Mouse (Mus musculus) heart, embryonic 10.5 days (tissue): ENCODE measurements around the gene Tfg. TPM values are rescaled to one million over a fixed set of nuclear protein-coding genes. Genes with fewer than 3 reads are reported as not detected.
A peak's percentile ranks its signal among the peaks of the same experiment; 100 is the strongest.

Experiments
- DNase-seq: peaks from one replicate; pipeline ENCODE4 v3.0.0-alpha.2; 2017; ENCODE audit warnings: low spot score
- H3K27ac ChIP-seq: fragments of 300-500 bp; sonication (generic); 2 replicates; pipeline ENCODE4 v1.5.1; 2016; ENCODE audit warnings: mild to moderate bottlenecking
- H3K27me3 ChIP-seq: fragments of 300-500 bp; sonication (generic); 2 replicates; pipeline ENCODE4 v1.6.1; 2016; ENCODE audit warnings: mild to moderate bottlenecking; ENCODE audit not compliant: poor library complexity, insufficient read depth, severe bottlenecking
- H3K36me3 ChIP-seq: fragments of 300-500 bp; sonication (generic); 2 replicates; pipeline ENCODE4 v1.6.1; 2016; ENCODE audit warnings: mild to moderate bottlenecking, moderate library complexity
- H3K4me1 ChIP-seq: fragments of 300-500 bp; sonication (generic); 2 replicates; pipeline ENCODE4 v1.6.1; 2016; ENCODE audit warnings: mild to moderate bottlenecking
- H3K4me3 ChIP-seq: fragments of 300-500 bp; sonication (generic); 2 replicates; pipeline ENCODE4 v1.5.1; 2016; ENCODE audit warnings: mild to moderate bottlenecking, moderate library complexity
- H3K9me3 ChIP-seq: fragments of 300-500 bp; sonication (generic); 2 replicates; pipeline ENCODE4 v1.6.1; 2016; ENCODE audit warnings: mild to moderate bottlenecking, moderate library complexity
- WGBS: fragments of 180-500 bp; shearing (Covaris S2); methylation state at CpG from one replicate; pipeline ENCODE4 v1.1.7; 2016; 5-methylcytosine and 5-hydroxymethylcytosine counted together
- polyA plus RNA-seq: library from polyadenylated mRNA; unstranded; fragments of >200 nt; fragmentation: Nextera tagmentation; extraction: Ambion mirVana; gene quantifications from 2 replicates; pipeline ENCODE4 v1.2.1, GENCODE M21; 2016

Gene Tfg
- 151 and 158 TPM in 2 replicates for polyA plus RNA-seq

- H3K27ac ChIP-seq = peak within 1 kb of the TSS; percentile 99
- peak; percentile 100 for DNase-seq
- H3K4me3 ChIP-seq = peak within 1 kb of the TSS; percentile 89
- under 1% methylated on average over 60 of the region's 62 CpGs for WGBS
- H3K27me3 ChIP-seq = no peaks in the 10 kb centered on the region
- no peaks in the 10 kb centered on the region for H3K9me3 ChIP-seq
- H3K36me3 ChIP-seq = peaks cover 3% of the 10 kb centered on the region
- H3K4me1 ChIP-seq = peaks cover 10% of the 10 kb centered on the region
Observed at GRCm38 (mm10) chr16:56717224-56718200, at the start of gene Tfg. Gene Tfg (minus strand): TSS chr16:56717450.

GRCm38 (mm10) chr16:56729060-56729459, 11.8 kb upstream of the Tfg start:
- WGBS = 38% methylated on average over 1 of the region's 1 CpGs
- Histone ChIP-seq H3K4me3 (no peak overlapping the region), H3K9me3 (no peaks in the 10 kb centered on the region), H3K27ac (no peak overlapping the region), H3K36me3 (no peaks in the 10 kb centered on the region), H3K27me3 (no peaks in the 10 kb centered on the region), H3K4me1 (no peaks in the 10 kb centered on the region)
- DNase-seq = no peak

- H3K4me3 ChIP-seq = no peak overlapping the region
- no peak overlapping the region for H3K27ac ChIP-seq
- no peaks in the 10 kb centered on the region for H3K36me3 ChIP-seq
- no peaks in the 10 kb centered on the region for H3K4me1 ChIP-seq
- H3K27me3 ChIP-seq = no peaks in the 10 kb centered on the region
- no peaks in the 10 kb centered on the region for H3K9me3 ChIP-seq
- DNase-seq = no peak
- 83% methylated on average over 10 of the region's 10 CpGs for WGBS
Observed at GRCm38 (mm10) chr16:56724927-56725326, 7.7 kb upstream of the Tfg start.

- DNase-seq = no peak
- H3K4me1 ChIP-seq = no peaks in the 10 kb centered on the region
- no peak overlapping the region for H3K4me3 ChIP-seq
- no peaks in the 10 kb centered on the region for H3K36me3 ChIP-seq
- H3K9me3 ChIP-seq = no peaks in the 10 kb centered on the region
- no peaks in the 10 kb centered on the region for H3K27me3 ChIP-seq
- no peak overlapping the region for H3K27ac ChIP-seq
- 56% methylated on average over 4 of the region's 4 CpGs for WGBS
Observed at GRCm38 (mm10) chr16:56722357-56722756, 5.1 kb upstream of the Tfg start.

GRCm38 (mm10) chr16:56719031-56719430, 1.8 kb upstream of the Tfg start:
- Histone ChIP-seq H3K27me3 (no peaks in the 10 kb centered on the region), H3K4me1 (peaks cover 10% of the 10 kb centered on the region), H3K36me3 (no peaks in the 10 kb centered on the region), H3K4me3 (no peak overlapping the region), H3K9me3 (no peaks in the 10 kb centered on the region), H3K27ac (no peak overlapping the region)
- no peak for DNase-seq

GRCm38 (mm10) chr16:56716557-56717179, 582 bp downstream of the Tfg start:
- WGBS = under 1% methylated on average over 31 of the region's 38 CpGs
- Histone ChIP-seq H3K4me3 (peak overlapping the region; percentile 89), H3K4me1 (peaks cover 10% of the 10 kb centered on the region), H3K27me3 (no peaks in the 10 kb centered on the region), H3K27ac (peak overlapping the region; percentile 99), H3K36me3 (peaks cover 12% of the 10 kb centered on the region), H3K9me3 (no peaks in the 10 kb centered on the region)
- no peak for DNase-seq

GRCm38 (mm10) chr16:56715608-56716007, 1.6 kb downstream of the Tfg start:
- H3K27me3 ChIP-seq = no peaks in the 10 kb centered on the region
- H3K27ac ChIP-seq = peak overlapping the region; percentile 99; the same call in 1 of the 2 replicates
- peaks cover 23% of the 10 kb centered on the region for H3K36me3 ChIP-seq
- no peaks in the 10 kb centered on the region for H3K9me3 ChIP-seq
- 60% methylated on average over 3 of the region's 3 CpGs for WGBS
- H3K4me1 ChIP-seq = peaks cover 10% of the 10 kb centered on the region
- DNase-seq = no peak
- H3K4me3 ChIP-seq = peak overlapping the region; percentile 89

GRCm38 (mm10) chr16:56710071-56710470, 7.2 kb downstream of the Tfg start:
- WGBS = 85% methylated on average over 3 of the region's 3 CpGs
- H3K4me1 ChIP-seq = no peaks in the 10 kb centered on the region; the same call in 1 of the 2 replicates
- H3K36me3 ChIP-seq = peaks cover 66% of the 10 kb centered on the region

GRCm38 (mm10) chr16:56705731-56706130, 11.5 kb downstream of the Tfg start:
- Histone ChIP-seq H3K27me3 (no peaks in the 10 kb centered on the region), H3K27ac (no peak overlapping the region), H3K4me3 (no peak overlapping the region), H3K4me1 (no peaks in the 10 kb centered on the region), H3K36me3 (peaks cover 72% of the 10 kb centered on the region), H3K9me3 (no peaks in the 10 kb centered on the region)
- DNase-seq = no peak
- 90% methylated on average over 3 of the region's 3 CpGs for WGBS

More at GRCm38 (mm10) chr16:56710071-56710470, 7.2 kb downstream of the Tfg start:
- no peak overlapping the region for H3K27ac ChIP-seq
- H3K9me3 ChIP-seq = no peaks in the 10 kb centered on the region
- no peak for DNase-seq
- no peak overlapping the region for H3K4me3 ChIP-seq
- no peaks in the 10 kb centered on the region for H3K27me3 ChIP-seq

GRCm38 (mm10) chr16:56700898-56701297, 16.4 kb downstream of the Tfg start:
- DNase-seq = no peak
- Histone ChIP-seq H3K4me3 (no peak overlapping the region), H3K27ac (no peak overlapping the region), H3K36me3 (peaks cover 57% of the 10 kb centered on the region), H3K9me3 (no peaks in the 10 kb centered on the region), H3K27me3 (no peaks in the 10 kb centered on the region), H3K4me1 (no peaks in the 10 kb centered on the region)
- WGBS = 94% methylated on average over 3 of the region's 3 CpGs

GRCm38 (mm10) chr16:56696448-56696847, 20.8 kb downstream of the Tfg start:
- 92% methylated on average over 2 of the region's 2 CpGs for WGBS
- no peak overlapping the region for H3K27ac ChIP-seq
- no peak for DNase-seq
- no peaks in the 10 kb centered on the region for H3K27me3 ChIP-seq
- H3K4me1 ChIP-seq = no peaks in the 10 kb centered on the region
- H3K4me3 ChIP-seq = no peak overlapping the region
- H3K9me3 ChIP-seq = no peaks in the 10 kb centered on the region
- peaks cover 70% of the 10 kb centered on the region for H3K36me3 ChIP-seq

GRCm38 (mm10) chr16:56690715-56691114, 26.5 kb downstream of the Tfg start:
- H3K27me3 ChIP-seq = no peaks in the 10 kb centered on the region
- H3K4me3 ChIP-seq = no peak overlapping the region
- no peaks in the 10 kb centered on the region for H3K4me1 ChIP-seq
- no peaks in the 10 kb centered on the region for H3K9me3 ChIP-seq
- H3K36me3 ChIP-seq = peaks cover 62% of the 10 kb centered on the region
- DNase-seq = no peak
- 93% methylated on average over 7 of the region's 7 CpGs for WGBS
- no peak overlapping the region for H3K27ac ChIP-seq

GRCm38 (mm10) chr16:56686747-56687146, 30.5 kb downstream of the Tfg start:
- Histone ChIP-seq H3K9me3 (no peaks in the 10 kb centered on the region), H3K27ac (no peak overlapping the region), H3K36me3 (peaks cover 47% of the 10 kb centered on the region), H3K27me3 (no peaks in the 10 kb centered on the region), H3K4me1 (no peaks in the 10 kb centered on the region), H3K4me3 (no peak overlapping the region)
- 91% methylated on average over 5 of the region's 5 CpGs for WGBS
- no peak for DNase-seq
